In genomic region chr7:113961500-113961895, GRCm38 (mm10) we compare ENCODE assay signal across 7 mouse cellular contexts.
DNase-seq lines count a peak whose midpoint lies in the region; TF ChIP-seq lines count a peak whose summit lies in the region.

No protein-coding gene starts in this region.

- intact Hi-C loops in left cerebral cortex, postnatal 36 days (cut with DNase I) = no loop called here

- TF ChIP-seq POLR2A in brain, embryonic 14.5 days (IDR thresholded peaks at IDR 0.05; ENCODE audit: borderline replicate concordance, extremely low read depth, insufficient read depth, insufficient read length, poor library complexity, severe bottlenecking) = no peak

- peak; percentile 7 for DNase-seq in layer of hippocampus, adult 11-12 months (ENCODE audit: low spot score)
- DNase-seq in layer of hippocampus, adult 9-11 months = no peak
- DNase-seq in brain, embryonic 14.5 days (ENCODE audit: low read depth) = peak; percentile 69
- peak; percentile 69 for DNase-seq in cerebellum, adult 9-11 months
- DNase-seq in left cerebral cortex, postnatal 36 days (ENCODE audit: low spot score in 2 of 2) = peak; percentile 19 to 34
- DNase-seq in thymus, postnatal 4 days = no peak
- no peak for DNase-seq in thymus, postnatal 25 days

- no peak for TF ChIP-seq CTCF in brain, embryonic 14.5 days (IDR thresholded peaks at IDR 0.05; ENCODE audit: borderline replicate concordance, extremely low read depth, insufficient read depth, insufficient read length)

Comparison
In these comparisons a context has a peak if more than half of its experiments do, and no peak if none do; other contexts are left out.
1. DNase-seq: peak in layer of hippocampus, adult 11-12 months (single experiment), brain, embryonic 14.5 days (single experiment), cerebellum, adult 9-11 months (single experiment) and left cerebral cortex, postnatal 36 days (2 of 2); none in layer of hippocampus, adult 9-11 months (single experiment), thymus, postnatal 4 days (single experiment) and thymus, postnatal 25 days (single experiment).